Mouse (Mus musculus) C2C12 (cell line): ENCODE results near the gene Gucy1b2.

Source experiments
- CEBPB ChIP-seq: IDR thresholded peaks from one replicate; pipeline ENCODE4 v1.6.1; 2011; ENCODE audit warnings: low read depth, mild to moderate bottlenecking, control low read depth, moderate library complexity
- CTCF ChIP-seq: IDR thresholded peaks from one replicate; pipeline ENCODE4 v1.5.1; 2011; ENCODE audit not compliant: control insufficient read depth, insufficient read depth, insufficient read length
- FOSL1 ChIP-seq: IDR thresholded peaks from one replicate; pipeline ENCODE4 v1.8.0; 2011; ENCODE audit warnings: mild to moderate bottlenecking, low read length; ENCODE audit not compliant: poor library complexity, insufficient read depth, severe bottlenecking
- MAX ChIP-seq: IDR thresholded peaks from one replicate; pipeline ENCODE4 v1.6.1; 2011; ENCODE audit warnings: mild to moderate bottlenecking, control low read depth
- MYOD1 ChIP-seq: IDR thresholded peaks from one replicate; pipeline ENCODE4 v1.6.1; 2011; ENCODE audit warnings: low read depth; ENCODE audit not compliant: control insufficient read depth, insufficient read length
- MYOG ChIP-seq: IDR thresholded peaks from one replicate; pipeline ENCODE4 v1.6.1; 2011; ENCODE audit not compliant: control insufficient read depth, insufficient read length; ENCODE audit errors: extremely low read depth
- USF1 ChIP-seq: IDR thresholded peaks from one replicate; pipeline ENCODE4 v1.6.1; 2011; ENCODE audit warnings: low read depth, mild to moderate bottlenecking, control low read depth, moderate library complexity

DNA sequence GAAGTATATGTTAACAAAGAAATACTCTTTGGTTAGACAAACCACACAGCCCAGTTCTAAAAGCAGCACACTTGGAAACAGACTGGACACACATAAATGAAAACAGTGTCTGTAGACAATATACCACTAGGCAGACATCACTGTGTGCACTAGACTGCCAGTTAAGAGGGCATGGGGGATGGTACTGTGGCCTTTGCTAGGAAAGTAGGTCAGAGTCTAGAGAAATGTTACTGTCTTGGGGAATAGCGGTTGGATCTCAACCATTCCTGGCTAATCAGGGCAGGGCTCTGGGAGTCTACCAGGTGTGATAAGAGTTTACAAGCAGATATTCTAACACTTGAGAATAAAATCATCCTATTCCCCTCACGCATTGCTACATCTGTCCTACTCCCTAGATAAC lies 60.7 kb downstream of the Gucy1b2 start:
- TF ChIP-seq CTCF (no peak), MYOG (no peak), MYOD1 (no peak), MAX (no peak), CEBPB (no peak), USF1 (no peak), FOSL1 (no peak)
